Mouse (Mus musculus): ENCODE measurements around the gene Boc. TPM values are rescaled to one million over a fixed set of nuclear protein-coding genes. Genes with fewer than 3 reads are reported as not detected.

The Boc gene
- polyA plus RNA-seq, 1 experiment from 2014 or later = 11.5 TPM

DNA sequence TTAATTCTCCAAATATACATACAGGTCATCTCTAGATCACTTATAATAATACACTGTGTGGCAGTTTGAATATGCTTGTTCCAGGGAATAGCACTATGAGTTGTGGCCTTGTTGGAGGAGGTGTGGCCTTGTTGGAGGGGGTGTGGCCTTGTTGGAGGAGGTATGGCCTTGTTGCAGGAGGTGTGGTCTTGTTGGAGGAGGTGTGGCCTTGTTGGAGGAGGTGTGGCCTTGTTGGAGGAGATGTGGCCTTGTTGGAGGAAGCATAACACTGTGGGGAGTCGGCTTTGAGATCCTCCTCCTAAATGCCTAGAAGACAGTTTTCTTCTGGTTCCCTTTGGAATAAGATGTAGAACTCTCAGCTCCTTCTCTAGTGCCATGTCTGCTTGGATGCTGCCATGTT lies 10.7 kb downstream of the Boc start:
- 95% methylated on average over 1 of the region's 1 CpGs for WGBS
- ATAC-seq = no peak

DNA sequence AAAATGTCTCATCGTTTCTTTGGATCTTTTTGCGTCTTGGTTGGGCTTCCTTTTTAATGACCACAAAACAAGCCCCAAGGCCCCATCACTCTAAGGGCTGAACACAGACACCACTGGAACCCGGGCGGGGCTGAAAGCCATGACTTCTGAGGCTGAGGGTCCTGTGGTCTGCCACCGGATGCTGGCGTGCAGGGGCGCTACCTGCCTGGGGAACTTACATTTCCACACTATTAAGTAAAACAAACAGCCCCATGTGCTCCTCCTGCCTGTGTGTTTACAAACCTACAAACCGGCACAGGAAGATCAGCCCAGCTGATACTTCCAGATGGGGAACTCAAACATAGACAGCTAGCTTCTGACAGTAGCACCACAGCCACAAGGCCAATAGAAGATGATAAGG lies 11.9 kb downstream of the Boc start:
- peaks cover 55% of the 10 kb centered on the region for H3K4me1 ChIP-seq (ENCODE audit: control insufficient read depth, insufficient read depth, low read length)
- WGBS = 72% methylated on average over 8 of the region's 8 CpGs
- H3K36me3 ChIP-seq (ENCODE audit: control insufficient read depth, insufficient read depth, low read length) = 0 out of 2 replicates have a peak, but pooled peaks cover 4% of the 10 kb centered on the region
- H3K4me3 ChIP-seq (ENCODE audit: low read depth, low read length) = no peak overlapping the region
- no peaks in the 10 kb centered on the region for H3K27me3 ChIP-seq (replicated peaks; ENCODE audit: control insufficient read depth, insufficient read depth, low read length)
- H3K27ac ChIP-seq (ENCODE audit: low read depth, low read length) = no peak overlapping the region
- H3K9me3 ChIP-seq (replicated peaks; ENCODE audit: control insufficient read depth, low read length) = no peaks in the 10 kb centered on the region
- ATAC-seq (no peak), DNase-seq (ENCODE audit: low spot score) (no peak)
- no peak overlapping the region for H3K4me2 ChIP-seq (ENCODE audit: low read length)
- H3K9ac ChIP-seq (ENCODE audit: low read length) = no peak overlapping the region

More for the DNA sequence above, 10.7 kb downstream of the Boc start:
- no peak for DNase-seq (ENCODE audit: low spot score)
- no peak overlapping the region for H3K27ac ChIP-seq (ENCODE audit: low read depth, low read length)
- no peaks in the 10 kb centered on the region for H3K9me3 ChIP-seq (replicated peaks; ENCODE audit: control insufficient read depth, low read length)
- no peaks in the 10 kb centered on the region for H3K27me3 ChIP-seq (replicated peaks; ENCODE audit: control insufficient read depth, insufficient read depth, low read length)
- H3K4me2 ChIP-seq (ENCODE audit: low read length) = no peak overlapping the region
- H3K9ac ChIP-seq (ENCODE audit: low read length) = no peak overlapping the region
- H3K4me3 ChIP-seq (ENCODE audit: low read depth, low read length) = no peak overlapping the region
- H3K4me1 ChIP-seq (ENCODE audit: control insufficient read depth, insufficient read depth, low read length) = peaks cover 58% of the 10 kb centered on the region
- H3K36me3 ChIP-seq (ENCODE audit: control insufficient read depth, insufficient read depth, low read length) = 0 out of 2 replicates have a peak, but pooled peaks cover 4% of the 10 kb centered on the region

DNA sequence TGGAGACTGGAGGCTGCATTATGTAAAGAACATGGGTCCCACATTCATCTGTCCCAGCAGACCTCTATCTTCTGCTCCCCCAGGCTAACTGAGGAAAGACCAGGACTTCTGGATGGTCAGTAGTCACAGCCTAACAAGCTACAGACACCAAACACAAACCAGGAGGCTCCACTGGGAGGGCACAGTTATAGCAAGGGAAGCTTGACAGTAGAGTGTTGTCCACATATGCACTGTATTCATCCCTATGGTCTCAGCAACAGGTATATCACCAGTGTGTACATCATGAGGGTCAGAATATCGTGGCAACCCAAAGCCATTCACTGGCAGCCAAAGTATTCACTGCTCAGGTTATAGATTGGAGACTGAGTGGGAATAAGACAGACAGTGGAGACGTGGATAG lies 12.8 kb downstream of the Boc start:
- no peaks in the 10 kb centered on the region for H3K27me3 ChIP-seq (replicated peaks; ENCODE audit: control insufficient read depth, insufficient read depth, low read length)
- no peak overlapping the region for H3K9ac ChIP-seq (ENCODE audit: low read length)
- whole genome bisulfite sequencing = 72% methylated on average over 2 of the region's 2 CpGs
- no peak overlapping the region for H3K27ac ChIP-seq (ENCODE audit: low read depth, low read length)
- DNase-seq (ENCODE audit: low spot score) (no peak), ATAC-seq (no peak)
- H3K4me2 ChIP-seq (ENCODE audit: low read length) = no peak overlapping the region
- H3K36me3 ChIP-seq (ENCODE audit: control insufficient read depth, insufficient read depth, low read length) = 0 out of 2 replicates have a peak, but pooled peaks cover 4% of the 10 kb centered on the region
- peaks cover 53% of the 10 kb centered on the region for H3K4me1 ChIP-seq (ENCODE audit: control insufficient read depth, insufficient read depth, low read length)
- no peak overlapping the region for H3K4me3 ChIP-seq (ENCODE audit: low read depth, low read length)
- H3K9me3 ChIP-seq (replicated peaks; ENCODE audit: control insufficient read depth, low read length) = no peaks in the 10 kb centered on the region

DNA sequence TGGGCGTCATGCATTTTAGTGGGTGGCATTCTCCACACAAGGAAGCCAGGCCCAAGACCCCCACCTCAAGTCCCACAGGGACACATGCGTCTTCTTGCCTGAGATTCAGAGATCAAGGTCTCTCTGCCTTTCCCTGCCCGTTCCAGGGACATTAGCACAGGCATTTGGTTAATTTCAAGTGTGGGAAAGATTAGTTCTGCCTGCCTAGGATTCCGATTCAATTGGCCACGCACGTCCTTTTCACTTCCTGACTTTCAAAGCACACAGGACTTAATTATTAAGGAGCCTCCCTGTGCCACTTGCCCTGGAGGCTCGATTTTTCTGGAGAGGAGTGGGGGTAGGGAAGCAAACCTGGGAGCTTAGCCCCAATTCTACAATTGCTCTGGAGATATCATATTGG lies 13.5 kb downstream of the Boc start:
- Histone ChIP-seq H3K9me3 (replicated peaks; ENCODE audit: control insufficient read depth, low read length) (no peaks in the 10 kb centered on the region), H3K36me3 (ENCODE audit: control insufficient read depth, insufficient read depth, low read length) (0 out of 2 replicates have a peak, but pooled peaks cover 4% of the 10 kb centered on the region), H3K27me3 (replicated peaks; ENCODE audit: control insufficient read depth, insufficient read depth, low read length) (no peaks in the 10 kb centered on the region), H3K27ac (ENCODE audit: low read depth, low read length) (no peak overlapping the region), H3K4me2 (ENCODE audit: low read length) (no peak overlapping the region), H3K4me1 (ENCODE audit: control insufficient read depth, insufficient read depth, low read length) (peaks cover 48% of the 10 kb centered on the region), H3K4me3 (ENCODE audit: low read depth, low read length) (no peak overlapping the region), H3K9ac (ENCODE audit: low read length) (no peak overlapping the region)
- ATAC-seq (no peak), DNase-seq (ENCODE audit: low spot score) (no peak)
- WGBS = 24% methylated on average over 7 of the region's 7 CpGs

DNA sequence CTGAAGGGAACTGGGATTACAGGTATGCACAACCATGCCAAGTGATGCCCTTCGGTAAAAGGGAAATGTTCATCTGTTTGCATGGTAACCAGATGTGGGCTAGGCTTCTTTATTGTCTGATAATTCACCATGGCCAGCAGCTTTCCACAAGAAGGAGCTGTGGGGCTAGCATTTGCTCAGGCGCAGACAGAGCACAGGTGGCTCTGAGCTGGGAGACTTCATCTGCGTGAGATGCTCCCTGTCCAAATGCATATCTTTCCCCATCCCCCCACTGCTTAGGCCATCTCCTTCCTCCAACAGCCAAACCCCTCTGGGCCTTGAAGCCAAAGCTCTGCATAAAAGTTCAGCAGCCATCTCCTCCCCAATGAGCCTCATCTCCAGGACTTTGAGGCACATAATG lies 15.6 kb downstream of the Boc start:
- ATAC-seq = no peak

DNA sequence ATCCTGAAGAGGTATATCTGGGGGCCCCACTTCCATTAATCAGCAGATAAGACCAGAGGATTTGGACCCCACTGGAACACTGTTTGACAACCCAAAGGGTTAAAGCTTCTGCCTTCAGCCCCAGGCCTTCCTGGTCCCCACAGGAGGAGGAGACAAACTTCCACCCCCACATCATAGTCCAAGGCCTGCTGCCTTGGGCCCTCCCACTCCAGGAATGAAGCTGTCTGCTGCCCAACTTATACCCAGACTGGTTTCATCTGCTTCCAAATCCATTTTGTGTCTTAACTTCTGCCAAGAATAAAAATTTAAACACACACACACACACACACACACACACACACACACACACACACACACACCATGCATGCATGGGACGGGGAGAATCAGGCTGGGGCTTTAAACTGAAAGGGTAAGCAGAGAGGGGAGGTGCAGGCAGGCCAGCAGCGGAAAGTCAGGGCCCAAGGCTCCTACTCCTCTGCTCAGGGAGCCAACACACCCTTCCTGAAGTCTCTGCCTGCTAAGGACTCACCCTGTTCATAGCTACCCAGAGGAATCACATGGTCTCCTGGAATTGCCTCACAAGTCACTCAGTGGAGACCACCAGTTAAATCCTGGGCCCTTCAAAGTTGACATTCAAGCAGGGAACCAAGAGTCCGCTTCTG lies 16.5 kb downstream of the Boc start:
- Histone ChIP-seq H3K36me3 (ENCODE audit: control insufficient read depth, insufficient read depth, low read length) (no peaks in the 10 kb centered on the region), H3K9me3 (replicated peaks; ENCODE audit: control insufficient read depth, low read length) (no peaks in the 10 kb centered on the region), H3K4me1 (ENCODE audit: control insufficient read depth, insufficient read depth, low read length) (peaks cover 59% of the 10 kb centered on the region), H3K27me3 (replicated peaks; ENCODE audit: control insufficient read depth, insufficient read depth, low read length) (no peaks in the 10 kb centered on the region), H3K4me3 (ENCODE audit: low read depth, low read length) (no peak overlapping the region), H3K27ac (ENCODE audit: low read depth, low read length) (peak overlapping the region; percentile 22; the same call in 1 of the 2 replicates), H3K9ac (ENCODE audit: low read length) (no peak overlapping the region; the same call in 1 of the 2 replicates), H3K4me2 (ENCODE audit: low read length) (no peak overlapping the region)
- DNase-seq (ENCODE audit: low spot score) = no peak
- no peak for ATAC-seq
- 39% methylated on average over 3 of the region's 3 CpGs for WGBS

More for the DNA sequence above, 15.6 kb downstream of the Boc start:
- no peak for DNase-seq (ENCODE audit: low spot score)
- Histone ChIP-seq H3K4me3 (ENCODE audit: low read depth, low read length) (no peak overlapping the region), H3K4me1 (ENCODE audit: control insufficient read depth, insufficient read depth, low read length) (peaks cover 58% of the 10 kb centered on the region), H3K9me3 (replicated peaks; ENCODE audit: control insufficient read depth, low read length) (no peaks in the 10 kb centered on the region), H3K36me3 (ENCODE audit: control insufficient read depth, insufficient read depth, low read length) (0 out of 2 replicates have a peak, but pooled peaks cover 2% of the 10 kb centered on the region), H3K27me3 (replicated peaks; ENCODE audit: control insufficient read depth, insufficient read depth, low read length) (no peaks in the 10 kb centered on the region), H3K9ac (ENCODE audit: low read length) (no peak overlapping the region), H3K4me2 (ENCODE audit: low read length) (no peak overlapping the region), H3K27ac (ENCODE audit: low read depth, low read length) (no peak overlapping the region)
- 37% methylated on average over 3 of the region's 3 CpGs for WGBS

DNA sequence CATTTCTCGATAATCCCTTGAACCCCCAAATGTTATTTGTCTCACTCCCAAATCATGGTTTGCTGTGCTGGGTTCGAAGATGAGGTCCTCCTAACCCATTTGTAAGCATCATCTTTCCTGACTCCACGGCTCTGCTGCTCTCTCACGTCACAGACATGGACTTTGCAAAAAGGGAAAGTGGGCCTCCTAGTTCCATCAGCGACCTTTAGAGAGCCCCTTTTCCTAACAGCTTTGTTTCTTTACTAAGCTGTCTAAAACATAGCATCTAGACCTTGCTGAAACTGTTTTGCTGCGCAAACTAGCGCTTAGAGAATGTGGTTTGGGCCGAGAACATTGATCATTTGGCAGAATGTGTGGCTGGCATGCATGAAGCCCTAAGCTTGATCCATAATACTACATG lies 19.1 kb downstream of the Boc start:
- peaks cover 49% of the 10 kb centered on the region for H3K4me1 ChIP-seq (ENCODE audit: control insufficient read depth, insufficient read depth, low read length)
- H3K27me3 ChIP-seq (replicated peaks; ENCODE audit: control insufficient read depth, insufficient read depth, low read length) = no peaks in the 10 kb centered on the region
- H3K9ac ChIP-seq (ENCODE audit: low read length) = no peak overlapping the region
- no peaks in the 10 kb centered on the region for H3K9me3 ChIP-seq (replicated peaks; ENCODE audit: control insufficient read depth, low read length)
- H3K27ac ChIP-seq (ENCODE audit: low read depth, low read length) = no peak overlapping the region; the same call in 1 of the 2 replicates
- no peak for DNase-seq (ENCODE audit: low spot score)
- no peak for ATAC-seq
- 62% methylated on average over 8 of the region's 8 CpGs for WGBS
- H3K4me2 ChIP-seq (ENCODE audit: low read length) = no peak overlapping the region
- no peak overlapping the region for H3K4me3 ChIP-seq (ENCODE audit: low read depth, low read length)
- 0 out of 2 replicates have a peak, but pooled peaks cover 2% of the 10 kb centered on the region for H3K36me3 ChIP-seq (ENCODE audit: control insufficient read depth, insufficient read depth, low read length)

DNA sequence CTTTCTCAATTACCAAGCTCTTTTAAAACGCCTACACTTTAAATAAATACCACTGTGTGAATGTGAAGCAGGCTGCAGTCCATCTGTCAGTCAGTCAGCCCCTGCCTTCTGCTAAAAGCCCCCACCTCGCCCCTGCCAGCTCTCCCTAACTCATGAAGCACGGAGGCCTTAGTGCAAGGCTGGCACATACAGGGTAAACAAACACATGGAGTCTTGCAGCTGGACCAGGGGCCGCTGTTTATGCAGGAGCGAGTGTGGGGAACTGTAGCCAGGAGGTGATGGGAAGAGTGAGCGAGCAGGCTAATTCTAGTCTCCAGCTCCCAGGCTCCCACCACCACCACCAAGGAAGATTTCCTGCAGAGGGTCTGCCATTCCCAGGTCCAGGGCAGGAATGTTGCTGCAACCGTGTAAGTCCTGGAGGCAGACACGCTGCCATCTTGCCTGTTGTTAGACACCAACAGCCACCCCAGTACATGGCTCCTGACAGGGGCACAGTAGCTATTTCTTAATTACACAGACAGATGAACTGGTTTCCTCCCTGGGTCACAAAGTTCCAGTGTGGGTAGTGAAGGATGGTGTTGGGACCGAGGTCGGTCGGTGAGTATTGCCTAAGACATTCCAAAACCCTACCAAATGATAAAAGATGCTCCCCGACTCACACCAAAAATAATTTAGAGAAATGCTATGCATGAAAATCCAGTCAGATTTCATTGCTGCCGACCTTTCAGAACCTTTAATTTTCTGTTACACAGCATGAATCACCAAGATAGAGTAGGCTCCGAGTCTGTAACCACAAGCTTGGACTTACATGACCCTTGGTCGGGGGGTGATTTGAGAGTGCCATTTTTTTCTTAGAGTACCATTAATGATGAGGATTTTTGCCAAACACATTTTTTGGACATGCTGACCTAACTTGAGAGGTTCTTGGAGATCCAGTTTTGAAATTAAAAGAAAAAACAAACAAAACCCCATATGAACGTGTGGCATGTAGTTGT lies 20.0 kb downstream of the Boc start:
- Histone ChIP-seq H3K9ac (ENCODE audit: low read length) (peak overlapping the region; percentile 5; the same call in 1 of the 2 replicates), H3K27ac (ENCODE audit: low read depth, low read length) (peak overlapping the region; percentile 74), H3K4me1 (ENCODE audit: control insufficient read depth, insufficient read depth, low read length) (peaks cover 53% of the 10 kb centered on the region), H3K27me3 (replicated peaks; ENCODE audit: control insufficient read depth, insufficient read depth, low read length) (no peaks in the 10 kb centered on the region), H3K9me3 (replicated peaks; ENCODE audit: control insufficient read depth, low read length) (no peaks in the 10 kb centered on the region), H3K4me2 (ENCODE audit: low read length) (peak overlapping the region; percentile 19; the same call in 1 of the 2 replicates), H3K36me3 (ENCODE audit: control insufficient read depth, insufficient read depth, low read length) (0 out of 2 replicates have a peak, but pooled peaks cover 2% of the 10 kb centered on the region), H3K4me3 (ENCODE audit: low read depth, low read length) (no peak overlapping the region)
- peak; percentile 82 for ATAC-seq
- DNase-seq (ENCODE audit: low spot score) = peak; percentile 77
- 45% methylated on average over 16 of the region's 16 CpGs for WGBS

Measured in forebrain, embryonic 14.5 days (tissue).